Mouse (Mus musculus) lung, adult 2 months (tissue): ENCODE results near the gene Slc36a3.

Experiments used
- CTCF ChIP-seq: fragments of 200-500 bp; IDR thresholded peaks from 2 replicates; pipeline ENCODE4 v1.5.1; 2011; ENCODE audit warnings: mild to moderate bottlenecking, low read length, control low read depth; ENCODE audit not compliant: insufficient read depth
- POLR2A ChIP-seq: fragments of 200-500 bp; IDR thresholded peaks from 2 replicates; pipeline ENCODE4 v1.6.1; 2011; ENCODE audit warnings: low read depth, mild to moderate bottlenecking, control low read depth, low read length, borderline replicate concordance; ENCODE audit errors: extremely low read depth

DNA sequence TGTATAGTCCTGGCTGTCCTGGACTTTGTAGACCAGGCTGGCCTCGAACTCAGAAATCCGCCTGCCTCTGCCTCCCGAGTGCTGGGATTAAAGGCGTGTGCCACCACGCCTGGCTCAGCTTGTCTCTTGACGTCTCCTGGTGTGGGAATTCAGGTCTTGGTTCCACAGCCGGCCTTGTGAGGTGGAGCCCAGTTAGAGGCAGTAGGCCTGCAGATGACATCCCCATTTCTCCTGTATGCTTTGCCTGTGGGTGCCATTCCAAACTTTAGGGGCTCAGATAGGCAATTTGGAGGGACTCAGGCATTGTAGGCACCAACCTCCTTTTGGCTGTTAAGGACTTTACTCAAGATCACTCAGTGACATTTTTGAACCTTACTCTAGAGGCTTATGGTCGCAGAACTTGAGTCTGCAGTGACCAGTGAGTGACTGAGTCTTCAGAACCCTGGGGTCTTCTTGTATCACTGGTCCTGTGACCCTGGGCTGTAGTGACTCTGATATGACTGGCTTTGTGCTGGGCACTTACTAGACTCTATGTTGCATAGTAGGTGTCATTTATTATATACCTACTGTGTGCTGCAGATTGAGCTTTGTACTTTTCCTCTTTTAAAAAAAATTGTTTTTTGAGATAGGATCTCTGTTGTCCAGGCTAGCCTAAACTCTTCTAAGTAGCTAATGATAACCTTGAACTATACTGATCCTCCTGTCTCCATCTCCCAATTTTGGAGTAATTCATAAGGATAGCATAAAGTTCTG, 52.3 kb downstream of the Slc36a3 start:
- TF ChIP-seq CTCF: no peak
- no peak for TF ChIP-seq POLR2A
